Mouse (Mus musculus) heart, postnatal 0 days (tissue): ENCODE measurements around the gene Srebf1. TPM values are rescaled to one million over a fixed set of nuclear protein-coding genes. Genes with fewer than 3 reads are reported as not detected.

Source experiments
- ATAC-seq: fragments of 200-750 bp; cut with Nextera tagmentation; 2 replicates; pipeline ENCODE4 v1.8.0; 2017; ENCODE audit warnings: low read depth, moderate number of reproducible peaks, moderate library complexity; ENCODE audit not compliant: insufficient read depth
- DNase-seq: peaks from one replicate; pipeline ENCODE4 v3.0.0-alpha.2; 2016; ENCODE audit warnings: low spot score
- H3K27ac ChIP-seq: fragments of 300-500 bp; sonication (generic); 2 replicates; pipeline ENCODE4 v1.5.1; 2014; ENCODE audit warnings: low read depth, mild to moderate bottlenecking
- H3K27me3 ChIP-seq: fragments of 300-500 bp; sonication (generic); 2 replicates; pipeline ENCODE4 v1.6.1; 2014; ENCODE audit warnings: low read length, mixed read lengths; ENCODE audit not compliant: control insufficient read depth, insufficient read depth
- H3K36me3 ChIP-seq: fragments of 300-500 bp; sonication (generic); replicated peaks from 2 replicates; pipeline ENCODE4 v1.6.1; 2014; ENCODE audit warnings: low read length, mixed read lengths; ENCODE audit not compliant: control insufficient read depth, insufficient read depth
- H3K4me1 ChIP-seq: fragments of 300-500 bp; sonication (generic); 2 replicates; pipeline ENCODE4 v1.6.1; 2014; ENCODE audit warnings: antibody characterized with exemption; ENCODE audit not compliant: control insufficient read depth, insufficient read depth
- H3K4me2 ChIP-seq: fragments of 300-500 bp; sonication (generic); 2 replicates; pipeline ENCODE4 v1.6.1; 2014; ENCODE audit warnings: low read depth, mild to moderate bottlenecking, low read length, moderate library complexity
- H3K4me3 ChIP-seq: fragments of 300-500 bp; sonication (generic); 2 replicates; pipeline ENCODE4 v1.5.1; 2014; ENCODE audit warnings: low read depth, low read length
- H3K9ac ChIP-seq: fragments of 300-500 bp; sonication (generic); replicated peaks from 2 replicates; pipeline ENCODE4 v1.6.1; 2014; ENCODE audit warnings: low read depth, low read length, mixed read lengths
- H3K9me3 ChIP-seq: fragments of 300-500 bp; sonication (generic); replicated peaks from 2 replicates; pipeline ENCODE4 v1.6.1; 2016; ENCODE audit warnings: low read length; ENCODE audit not compliant: control insufficient read depth
- CTCF ChIP-seq: IDR thresholded peaks from 2 replicates; pipeline ENCODE4 v1.5.1; 2016; ENCODE audit warnings: antibody characterized with exemption, control low read depth, low read depth
- EP300 ChIP-seq: IDR thresholded peaks from 2 replicates; pipeline ENCODE4 v1.6.1; 2016; ENCODE audit warnings: antibody characterized with exemption, low read depth
- WGBS: fragments of 180-500 bp; shearing (Covaris S2); extraction: QIAGEN DNeasy Blood & Tissue Kit; methylation state at CpG from one replicate; pipeline ENCODE4 v1.1.7; 2014; 5-methylcytosine and 5-hydroxymethylcytosine counted together
- polyA plus RNA-seq: library from polyadenylated mRNA; unstranded; fragments of >200 nt; fragmentation: Nextera tagmentation; extraction: Ambion mirVana; gene quantifications from 2 replicates; pipeline ENCODE4 v1.2.1, GENCODE M21; 2015
- total RNA-seq: library from RNA; depleted of rRNA; stranded (reverse); fragments of >200 nt; gene quantifications from 2 replicates; pipeline ENCODE4 v1.2.3, GENCODE M21; 2014; ENCODE audit warnings: low replicate concordance

Gene Srebf1
- total and polyA plus RNA-seq, 2 experiments from 2014 or later: 29.9 to 77.2 TPM

DNA sequence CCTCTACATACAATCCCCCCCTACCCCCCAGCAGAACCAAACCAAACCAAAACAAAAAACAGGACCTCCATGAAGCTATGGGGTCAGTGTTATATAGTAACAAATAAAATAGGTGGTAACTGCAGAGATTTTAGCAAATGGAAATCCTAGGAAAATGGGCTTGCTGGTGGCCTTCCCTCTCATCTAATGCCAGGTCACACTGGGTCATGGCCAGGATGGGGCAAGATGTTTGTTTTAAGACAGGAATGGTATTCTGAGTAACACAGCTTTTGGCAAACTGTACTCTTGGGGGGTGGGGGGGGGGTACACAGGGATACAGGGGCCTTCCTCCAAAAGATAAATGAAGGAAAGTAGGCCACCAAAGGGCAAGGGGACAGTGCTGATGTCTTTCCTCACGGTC, 59.8 kb downstream of the Srebf1 start:
- WGBS: 54% methylated on average over 1 of the region's 1 CpGs

DNA sequence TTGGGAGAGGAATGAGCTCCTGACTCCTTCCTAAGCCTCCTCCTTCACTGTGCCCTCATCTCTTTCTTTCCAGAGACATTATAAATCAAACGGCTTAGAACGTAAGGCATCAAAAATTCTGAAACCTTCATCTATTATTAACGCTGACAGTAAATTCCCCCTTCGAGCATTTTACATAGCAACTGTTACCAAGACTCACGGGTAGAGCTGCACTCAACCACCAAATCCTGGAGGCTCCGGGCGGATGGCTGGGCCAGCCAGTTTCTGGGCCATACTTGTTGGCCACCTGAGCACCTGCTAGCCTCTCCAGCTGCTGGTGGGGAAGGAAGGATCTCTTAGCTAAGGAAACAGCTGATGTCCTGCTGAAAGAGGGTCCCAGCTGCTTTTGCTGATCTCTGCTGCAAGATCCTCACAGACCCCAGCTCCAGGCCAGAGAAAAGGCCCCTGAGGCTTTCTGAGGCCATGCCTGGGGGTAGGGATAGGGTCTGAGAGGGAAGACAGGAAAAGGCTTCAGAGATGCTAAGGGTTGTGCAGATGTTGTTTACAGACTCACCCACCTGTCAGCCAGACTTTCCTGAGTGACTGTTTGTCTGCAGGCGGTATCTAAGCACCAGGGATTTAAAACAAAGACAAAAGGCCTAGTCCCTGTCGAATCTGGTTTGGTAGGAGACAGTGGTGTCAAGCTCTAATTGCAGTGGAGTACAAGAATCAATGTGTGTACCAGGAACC, 61.1 kb downstream of the Srebf1 start:
- TF ChIP-seq EP300 (no peak), CTCF (no peak)

More for the DNA sequence above, 59.8 kb downstream of the Srebf1 start:
- no peak for TF ChIP-seq CTCF
- TF ChIP-seq EP300: no peak
- ATAC-seq (no peak), DNase-seq (no peak)
- no peaks in the 10 kb centered on the region for H3K9me3 ChIP-seq
- H3K9ac ChIP-seq: no peak overlapping the region
- 0 out of 2 replicates have a peak, but pooled peaks cover 8% of the 10 kb centered on the region for H3K36me3 ChIP-seq
- H3K4me1 ChIP-seq: peaks cover 21% of the 10 kb centered on the region
- no peak overlapping the region for H3K4me2 ChIP-seq
- no peak overlapping the region for H3K27ac ChIP-seq
- no peak overlapping the region for H3K4me3 ChIP-seq
- no peaks in the 10 kb centered on the region for H3K27me3 ChIP-seq

DNA sequence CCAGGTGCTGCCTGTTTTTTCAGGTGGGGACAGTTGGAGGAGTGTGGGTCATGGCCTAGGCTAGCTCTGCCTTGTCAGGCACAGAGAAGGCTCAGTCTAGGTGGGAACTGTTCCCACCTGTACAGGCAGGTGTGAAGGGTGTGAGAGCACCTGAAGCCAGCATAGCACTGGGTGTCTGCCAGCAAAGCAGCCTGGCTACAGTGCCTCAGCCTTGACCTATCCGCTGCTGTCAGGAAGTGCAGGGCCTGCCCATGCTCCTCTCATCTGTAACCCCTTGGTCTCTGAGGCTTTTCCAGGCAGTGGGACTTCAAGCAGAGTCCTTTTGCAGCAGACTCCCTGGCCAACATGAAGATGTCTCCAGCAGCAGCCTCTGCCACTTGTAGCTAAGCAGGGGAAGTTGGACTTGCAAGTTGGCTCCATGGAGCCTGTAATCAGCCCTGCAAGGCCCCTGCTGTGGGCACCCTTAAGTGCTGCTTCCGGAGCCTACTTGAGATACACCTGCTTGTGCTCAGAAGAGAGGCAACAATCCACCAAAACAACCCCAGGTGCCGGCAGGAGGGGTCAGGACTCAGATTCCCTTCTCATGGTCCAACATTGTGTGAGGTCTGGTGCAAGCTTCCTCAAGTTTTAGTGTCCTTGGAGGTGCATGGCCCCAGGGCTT, 61.8 kb downstream of the Srebf1 start:
- Histone ChIP-seq H3K9ac (no peak overlapping the region), H3K27ac (peak overlapping the region; percentile 36; the same call in 1 of the 2 replicates), H3K36me3 (peaks cover 8% of the 10 kb centered on the region; the same call in 1 of the 2 replicates), H3K9me3 (no peaks in the 10 kb centered on the region), H3K4me3 (no peak overlapping the region), H3K4me2 (no peak overlapping the region), H3K27me3 (no peaks in the 10 kb centered on the region), H3K4me1 (peaks cover 20% of the 10 kb centered on the region)
- 53% methylated on average over 3 of the region's 3 CpGs for WGBS
- DNase-seq: no peak
- ATAC-seq: no peak
- TF ChIP-seq CTCF: no peak
- TF ChIP-seq EP300: no peak

More for the DNA sequence above, 61.1 kb downstream of the Srebf1 start:
- Histone ChIP-seq H3K27ac (peak overlapping the region; percentile 36; the same call in 1 of the 2 replicates), H3K4me1 (peaks cover 20% of the 10 kb centered on the region), H3K4me2 (no peak overlapping the region), H3K27me3 (no peaks in the 10 kb centered on the region), H3K4me3 (no peak overlapping the region), H3K9ac (no peak overlapping the region), H3K36me3 (0 out of 2 replicates have a peak, but pooled peaks cover 8% of the 10 kb centered on the region), H3K9me3 (no peaks in the 10 kb centered on the region)
- 74% methylated on average over 9 of the region's 9 CpGs for WGBS
- DNase-seq: no peak
- no peak for ATAC-seq

DNA sequence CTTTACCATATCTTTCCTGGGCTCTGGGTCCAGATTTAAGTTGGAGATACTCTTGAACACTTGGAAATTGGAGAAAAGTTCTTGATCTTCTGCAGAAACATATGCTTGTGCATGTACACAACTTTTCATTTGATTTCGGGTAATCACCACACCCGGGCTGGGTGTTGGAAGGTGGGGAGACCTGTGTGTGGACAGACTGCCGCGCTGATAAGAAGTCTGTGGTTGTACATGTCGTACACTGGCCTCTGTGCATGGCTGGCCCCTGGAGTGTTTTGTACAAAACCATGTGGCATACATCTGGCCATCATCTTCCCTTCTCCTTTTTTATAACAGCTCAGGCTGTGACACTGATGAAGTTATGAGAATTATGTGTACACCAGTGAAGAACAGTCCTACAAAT, 62.4 kb downstream of the Srebf1 start:
- no peak overlapping the region for H3K9ac ChIP-seq
- peaks cover 20% of the 10 kb centered on the region for H3K4me1 ChIP-seq
- ATAC-seq (no peak), DNase-seq (no peak)
- no peak for TF ChIP-seq CTCF
- TF ChIP-seq EP300: no peak
- H3K36me3 ChIP-seq: peaks cover 10% of the 10 kb centered on the region; the same call in 1 of the 2 replicates
- H3K4me2 ChIP-seq: no peak overlapping the region
- H3K9me3 ChIP-seq: no peaks in the 10 kb centered on the region
- no peak overlapping the region for H3K27ac ChIP-seq
- H3K27me3 ChIP-seq: no peaks in the 10 kb centered on the region
- no peak overlapping the region for H3K4me3 ChIP-seq
- 78% methylated on average over 5 of the region's 5 CpGs for WGBS

DNA sequence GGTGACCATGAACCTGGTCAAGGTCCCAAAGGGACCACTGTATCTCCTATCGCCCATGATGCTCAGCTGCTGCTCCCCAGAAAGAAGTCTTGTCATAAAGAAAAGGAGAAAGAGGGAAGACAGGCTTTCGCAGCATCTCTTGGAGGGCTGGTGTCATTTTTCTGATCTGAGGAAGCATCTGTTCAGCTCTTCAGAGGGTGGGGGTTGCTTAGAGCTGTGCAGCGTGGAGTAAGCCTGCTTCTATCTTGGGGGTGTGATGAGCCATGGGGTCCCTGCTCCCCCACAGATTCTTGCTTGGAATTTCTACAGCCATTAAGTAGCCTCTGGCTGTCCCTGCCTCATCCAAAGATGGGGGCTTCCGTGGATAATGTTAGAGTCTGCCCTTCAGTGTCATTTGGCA, 64.1 kb downstream of the Srebf1 start:
- 87% methylated on average over 4 of the region's 4 CpGs for WGBS
- Histone ChIP-seq H3K4me2 (no peak overlapping the region), H3K36me3 (peaks cover 19% of the 10 kb centered on the region; the same call in 1 of the 2 replicates), H3K4me3 (no peak overlapping the region), H3K9ac (no peak overlapping the region), H3K9me3 (no peaks in the 10 kb centered on the region), H3K27me3 (no peaks in the 10 kb centered on the region), H3K27ac (no peak overlapping the region), H3K4me1 (peaks cover 8% of the 10 kb centered on the region; the same call in 1 of the 2 replicates)
- TF ChIP-seq EP300 (no peak), CTCF (no peak)
- no peak for DNase-seq
- no peak for ATAC-seq
